In genomic region chr8:83888409-83888808, GRCm38 (mm10) we compare ENCODE assay signal across 26 mouse cellular contexts. TPM values are rescaled to one million over a fixed set of nuclear protein-coding genes. Genes with fewer than 3 reads are reported as not detected.
A peak's percentile ranks its signal among the peaks of the same experiment; 100 is the strongest.
DNase-seq lines count a peak whose midpoint lies in the region; ATAC-seq lines count a peak whose summit lies in the region.
"Had no signal": no experiment of that assay in that cellular context is flagged by ENCODE, and none has a peak within 500 bp of the region (broad histone marks: within the 10 kb centered on the region; RNA-seq: fewer than 3 reads in every experiment).

No protein-coding gene starts in this region.

- H3K9me3 ChIP-seq in forebrain, embryonic 15.5 days, result no peaks in the 10 kb centered on the region
- no peaks in the 10 kb centered on the region for H3K9me3 ChIP-seq in forebrain, embryonic 12.5 days
- no peaks in the 10 kb centered on the region for H3K9me3 ChIP-seq in limb, embryonic 12.5 days
- H3K9me3 ChIP-seq in limb, embryonic 10.5 days (replicated peaks), result no peaks in the 10 kb centered on the region
- H3K9me3 ChIP-seq in neural tube, embryonic 14.5 days (ENCODE audit: control insufficient read depth, low read length), result no peaks in the 10 kb centered on the region
- H3K9me3 ChIP-seq: embryonic facial prominence, embryonic 15.5 days; limb, embryonic 15.5 days; midbrain, embryonic 13.5 days; neural tube, embryonic 12.5 days; stomach, embryonic 15.5 days had no signal

- peak; percentile 46; the same call in 1 of the 2 replicates for ATAC-seq in forebrain, embryonic 15.5 days (replicated peaks)
- no peak for ATAC-seq in forebrain, embryonic 12.5 days (ENCODE audit: low FRiP score)
- no peak for ATAC-seq in limb, embryonic 12.5 days (ENCODE audit: insufficient number of reproducible peaks, insufficient read depth, low FRiP score, low TSS enrichment, low read depth)
- peak; percentile 56 for ATAC-seq in neural tube, embryonic 14.5 days (ENCODE audit: low read depth)
- ATAC-seq: activated CD4-positive, CD25-positive, alpha-beta regulatory T cell, adult 4 months; intestine, embryonic 16.5 days; midbrain, embryonic 13.5 days had no signal

- no peak overlapping the region for H3K4me2 ChIP-seq in forebrain, embryonic 15.5 days (replicated peaks)
- H3K4me2 ChIP-seq in forebrain, embryonic 12.5 days, result no peak overlapping the region
- no peak overlapping the region for H3K4me2 ChIP-seq in limb, embryonic 12.5 days
- no peak overlapping the region for H3K4me2 ChIP-seq in neural tube, embryonic 14.5 days (ENCODE audit: low read depth, low read length)
- H3K4me2 ChIP-seq: embryonic facial prominence, embryonic 15.5 days; heart, embryonic 11.5 days; limb, embryonic 15.5 days; lung, embryonic 14.5 days; midbrain, embryonic 13.5 days; neural tube, embryonic 12.5 days; stomach, embryonic 15.5 days had no signal

- DNase-seq in cerebellum, adult 9-11 months, result peak; percentile 16
- DNase-seq in cerebellum, postnatal 36 days, result no peak
- no peak for DNase-seq in limb, embryonic 10.5 days (ENCODE audit: low spot score)
- DNase-seq in right cerebral cortex, adult 2 months (ENCODE audit: low spot score in 2 of 2), result no peak
- DNase-seq: adrenal gland, adult 8-10 months; cerebellum, adult 9-10 months; gastrocnemius, postnatal 14 days; heart, adult 11 months; kidney, postnatal 25 days; lung, embryonic 14.5 days; right cerebral cortex, adult 18-20 months; thymus, adult 2 months; thymus, postnatal 4 days had no signal

- no peaks in the 10 kb centered on the region for H3K4me1 ChIP-seq in forebrain, embryonic 15.5 days
- H3K4me1 ChIP-seq in forebrain, embryonic 12.5 days, result no peaks in the 10 kb centered on the region
- no peaks in the 10 kb centered on the region for H3K4me1 ChIP-seq in limb, embryonic 12.5 days (replicated peaks)
- no peaks in the 10 kb centered on the region for H3K4me1 ChIP-seq in limb, embryonic 10.5 days
- H3K4me1 ChIP-seq in neural tube, embryonic 14.5 days (ENCODE audit: control insufficient read depth, insufficient read depth, low read length), result no peaks in the 10 kb centered on the region
- H3K4me1 ChIP-seq: embryonic facial prominence, embryonic 15.5 days; limb, embryonic 15.5 days; midbrain, embryonic 13.5 days; neural tube, embryonic 12.5 days; stomach, embryonic 15.5 days had no signal

- no peak overlapping the region for H3K9ac ChIP-seq in forebrain, embryonic 15.5 days (replicated peaks)
- no peak overlapping the region for H3K9ac ChIP-seq in forebrain, embryonic 12.5 days
- 0 out of 2 replicates have a peak overlapping the region, but pooled peaks have one; percentile 23 for H3K9ac ChIP-seq in limb, embryonic 12.5 days (replicated peaks)
- H3K9ac ChIP-seq in neural tube, embryonic 14.5 days (replicated peaks; ENCODE audit: low read depth, low read length), result no peak overlapping the region
- H3K9ac ChIP-seq: embryonic facial prominence, embryonic 15.5 days; limb, embryonic 15.5 days; liver, embryonic 14.5 days; lung, embryonic 14.5 days; midbrain, embryonic 13.5 days; neural tube, embryonic 12.5 days; stomach, embryonic 15.5 days had no signal

- no peak overlapping the region for H3K4me3 ChIP-seq in forebrain, embryonic 15.5 days
- no peak overlapping the region for H3K4me3 ChIP-seq in forebrain, embryonic 12.5 days (replicated peaks)
- no peak overlapping the region for H3K4me3 ChIP-seq in limb, embryonic 12.5 days (replicated peaks)
- H3K4me3 ChIP-seq in limb, embryonic 10.5 days, result no peak overlapping the region
- H3K4me3 ChIP-seq in neural tube, embryonic 14.5 days (ENCODE audit: low read depth, low read length), result no peak overlapping the region
- H3K4me3 ChIP-seq: embryonic facial prominence, embryonic 15.5 days; limb, embryonic 15.5 days; midbrain, embryonic 13.5 days; neural tube, embryonic 12.5 days; stomach, embryonic 15.5 days had no signal

- H3K27me3 ChIP-seq in forebrain, embryonic 15.5 days, result no peaks in the 10 kb centered on the region
- H3K27me3 ChIP-seq in forebrain, embryonic 12.5 days, result peaks cover 16% of the 10 kb centered on the region; the same call in 1 of the 2 replicates
- no peaks in the 10 kb centered on the region; the same call in 1 of the 2 replicates for H3K27me3 ChIP-seq in limb, embryonic 12.5 days
- H3K27me3 ChIP-seq in limb, embryonic 10.5 days (ENCODE audit: low read depth, poor library complexity, severe bottlenecking), result peaks cover 10% of the 10 kb centered on the region
- H3K27me3 ChIP-seq in neural tube, embryonic 14.5 days (ENCODE audit: control insufficient read depth, insufficient read depth, low read length), result no peaks in the 10 kb centered on the region
- H3K27me3 ChIP-seq: embryonic facial prominence, embryonic 15.5 days; limb, embryonic 15.5 days; neural tube, embryonic 12.5 days; stomach, embryonic 15.5 days had no signal

- 48% methylated on average over 2 of the region's 2 CpGs for WGBS in forebrain, embryonic 15.5 days
- 71% methylated on average over 2 of the region's 2 CpGs for WGBS in forebrain, embryonic 12.5 days
- 67% methylated on average over 2 of the region's 2 CpGs for WGBS in limb, embryonic 12.5 days
- WGBS in limb, embryonic 10.5 days, result 72% methylated on average over 2 of the region's 2 CpGs
- 36% methylated on average over 2 of the region's 2 CpGs for WGBS in neural tube, embryonic 14.5 days

- peak overlapping the region; percentile 29; the same call in 1 of the 2 replicates for H3K27ac ChIP-seq in forebrain, embryonic 15.5 days (replicated peaks)
- no peak overlapping the region for H3K27ac ChIP-seq in forebrain, embryonic 12.5 days
- no peak overlapping the region for H3K27ac ChIP-seq in limb, embryonic 12.5 days
- H3K27ac ChIP-seq in limb, embryonic 10.5 days, result no peak overlapping the region
- no peak overlapping the region for H3K27ac ChIP-seq in neural tube, embryonic 14.5 days (ENCODE audit: low read depth, low read length)
- H3K27ac ChIP-seq: embryonic facial prominence, embryonic 15.5 days; limb, embryonic 15.5 days; liver, embryonic 14.5 days; midbrain, embryonic 13.5 days; neural tube, embryonic 12.5 days; stomach, embryonic 15.5 days had no signal

- no peaks in the 10 kb centered on the region for H3K36me3 ChIP-seq in forebrain, embryonic 15.5 days
- no peaks in the 10 kb centered on the region for H3K36me3 ChIP-seq in forebrain, embryonic 12.5 days (replicated peaks)
- H3K36me3 ChIP-seq in limb, embryonic 12.5 days, result no peaks in the 10 kb centered on the region
- no peaks in the 10 kb centered on the region for H3K36me3 ChIP-seq in limb, embryonic 10.5 days
- H3K36me3 ChIP-seq in neural tube, embryonic 14.5 days (ENCODE audit: control insufficient read depth, insufficient read depth, low read length), result no peaks in the 10 kb centered on the region
- H3K36me3 ChIP-seq: embryonic facial prominence, embryonic 15.5 days; limb, embryonic 15.5 days; midbrain, embryonic 13.5 days; neural tube, embryonic 12.5 days; stomach, embryonic 15.5 days had no signal

RNA-seq across cellular contexts. Expression of gene Adgrl1, which starts 11.5 kb away (rescaled TPM):
- 56.2 and 57.0 TPM in 2 replicates for polyA plus RNA-seq in forebrain, embryonic 15.5 days (2015; fragmentation: Nextera tagmentation; extraction: Ambion mirVana)
- 30.4 and 31.3 TPM in 2 replicates for polyA plus RNA-seq in forebrain, embryonic 12.5 days (2016; fragmentation: Nextera tagmentation; extraction: Ambion mirVana)
- polyA plus RNA-seq in limb, embryonic 12.5 days (2016; fragmentation: Nextera tagmentation; extraction: Ambion mirVana), result 28.2 and 32.7 TPM in 2 replicates
- polyA plus RNA-seq in limb, embryonic 10.5 days (2016; fragmentation: Nextera tagmentation; extraction: Ambion mirVana), result 12.3 and 16.2 TPM in 2 replicates
- polyA plus RNA-seq in neural tube, embryonic 14.5 days (2014; fragmentation: Nextera tagmentation; extraction: Ambion mirVana), result 60.8 and 75.0 TPM in 2 replicates

Comparison
In these comparisons a context has a peak if more than half of its experiments do, and no peak if none do; other contexts are left out.
1. ATAC-seq: peak in forebrain, embryonic 15.5 days (single experiment) and neural tube, embryonic 14.5 days (single experiment); none in forebrain, embryonic 12.5 days (single experiment) and limb, embryonic 12.5 days (single experiment).